Mouse (Mus musculus): Measurements from ENCODE around the gene Lrrc8d. TPM values are rescaled to one million over a fixed set of nuclear protein-coding genes. Genes with fewer than 3 reads are reported as not detected.
"Not testable (repeated sequence)": the region's sequence is repeated elsewhere in the genome, so short reads cannot be mapped to it uniquely, and the experiment has no call there.

Gene Lrrc8d
- polyA plus RNA-seq, 1 experiment from 2014 or later = 14.5 TPM

- no peak for ATAC-seq
- Histone ChIP-seq H3K4me1 (replicated peaks; ENCODE audit: control insufficient read depth, insufficient read depth, low read length) (no peaks in the 10 kb centered on the region), H3K9ac (ENCODE audit: low read depth, low read length) (no peak overlapping the region), H3K36me3 (ENCODE audit: control insufficient read depth, insufficient read depth) (no peaks in the 10 kb centered on the region), H3K27me3 (replicated peaks; ENCODE audit: control insufficient read depth, insufficient read depth, low read length) (no peaks in the 10 kb centered on the region), H3K4me2 (replicated peaks; ENCODE audit: low read depth) (no peak overlapping the region), H3K4me3 (ENCODE audit: low read depth, low read length) (no peak overlapping the region), H3K9me3 (ENCODE audit: control insufficient read depth) (no peaks in the 10 kb centered on the region), H3K27ac (ENCODE audit: low read depth, low read length) (no peak overlapping the region)
- no peak for TF ChIP-seq CTCF (IDR thresholded peaks at IDR 0.05; ENCODE audit: low read depth)
- 92% methylated on average over 9 of the region's 9 CpGs for WGBS
Observed at GRCm38 (mm10) chr5:105853271-105853670, 153.5 kb downstream of the Lrrc8d start.

DNA sequence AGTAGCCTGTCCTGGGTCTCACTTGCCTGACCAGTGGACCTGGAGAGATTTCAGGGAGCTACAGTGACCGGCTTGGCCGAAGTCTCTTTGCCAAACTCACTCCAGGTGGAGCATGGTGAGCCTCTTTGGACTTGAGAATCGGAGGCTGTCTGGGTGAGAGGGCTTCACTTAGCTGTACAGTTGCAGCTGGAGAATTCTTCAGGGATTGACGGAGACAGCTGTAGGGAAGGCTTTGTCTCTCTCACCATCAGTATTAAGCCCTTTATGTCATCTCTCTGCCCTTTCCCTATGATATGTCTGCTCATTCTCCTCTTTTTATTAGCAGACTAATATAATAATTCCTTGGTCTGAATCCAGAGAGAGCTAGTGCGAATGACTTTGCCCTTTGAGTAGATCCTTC, 157.7 kb downstream of the Lrrc8d start:
- no peak overlapping the region for H3K27ac ChIP-seq (ENCODE audit: low read depth, low read length)
- ATAC-seq = no peak
- H3K36me3 ChIP-seq (ENCODE audit: control insufficient read depth, insufficient read depth) = no peaks in the 10 kb centered on the region
- H3K9me3 ChIP-seq (ENCODE audit: control insufficient read depth) = no peaks in the 10 kb centered on the region
- no peak overlapping the region for H3K4me2 ChIP-seq (replicated peaks; ENCODE audit: low read depth)
- no peaks in the 10 kb centered on the region for H3K4me1 ChIP-seq (replicated peaks; ENCODE audit: control insufficient read depth, insufficient read depth, low read length)
- H3K9ac ChIP-seq (ENCODE audit: low read depth, low read length) = no peak overlapping the region
- no peaks in the 10 kb centered on the region for H3K27me3 ChIP-seq (replicated peaks; ENCODE audit: control insufficient read depth, insufficient read depth, low read length)
- no peak overlapping the region for H3K4me3 ChIP-seq (ENCODE audit: low read depth, low read length)
- TF ChIP-seq CTCF (IDR thresholded peaks at IDR 0.05; ENCODE audit: low read depth) = no peak
- 79% methylated on average over 5 of the region's 5 CpGs for WGBS

- H3K4me2 ChIP-seq (replicated peaks; ENCODE audit: low read depth) = no peak overlapping the region
- H3K27me3 ChIP-seq (replicated peaks; ENCODE audit: control insufficient read depth, insufficient read depth, low read length) = no peaks in the 10 kb centered on the region
- no peak for ATAC-seq
- TF ChIP-seq CTCF (IDR thresholded peaks at IDR 0.05; ENCODE audit: low read depth) = no peak
- no peaks in the 10 kb centered on the region for H3K4me1 ChIP-seq (replicated peaks; ENCODE audit: control insufficient read depth, insufficient read depth, low read length)
- H3K9me3 ChIP-seq (ENCODE audit: control insufficient read depth) = no peaks in the 10 kb centered on the region
- no peaks in the 10 kb centered on the region for H3K36me3 ChIP-seq (ENCODE audit: control insufficient read depth, insufficient read depth)
- no peak overlapping the region for H3K4me3 ChIP-seq (ENCODE audit: low read depth, low read length)
- 56% methylated on average over 8 of the region's 8 CpGs for WGBS
- no peak overlapping the region for H3K9ac ChIP-seq (ENCODE audit: low read depth, low read length)
- no peak overlapping the region for H3K27ac ChIP-seq (ENCODE audit: low read depth, low read length)
Observed at GRCm38 (mm10) chr5:105858754-105859694, 159.3 kb downstream of the Lrrc8d start.

GRCm38 (mm10) chr5:105859716-105860460, 160.1 kb downstream of the Lrrc8d start:
- Histone ChIP-seq H3K27me3 (replicated peaks; ENCODE audit: control insufficient read depth, insufficient read depth, low read length) (no peaks in the 10 kb centered on the region), H3K4me3 (ENCODE audit: low read depth, low read length) (no peak overlapping the region), H3K9me3 (ENCODE audit: control insufficient read depth) (no peaks in the 10 kb centered on the region), H3K4me1 (replicated peaks; ENCODE audit: control insufficient read depth, insufficient read depth, low read length) (no peaks in the 10 kb centered on the region), H3K27ac (ENCODE audit: low read depth, low read length) (no peak overlapping the region), H3K4me2 (replicated peaks; ENCODE audit: low read depth) (no peak overlapping the region), H3K36me3 (ENCODE audit: control insufficient read depth, insufficient read depth) (no peaks in the 10 kb centered on the region), H3K9ac (ENCODE audit: low read depth, low read length) (no peak overlapping the region)
- 70% methylated on average over 11 of the region's 11 CpGs for WGBS
- TF ChIP-seq CTCF (IDR thresholded peaks at IDR 0.05; ENCODE audit: low read depth) = no peak
- ATAC-seq = no peak

DNA sequence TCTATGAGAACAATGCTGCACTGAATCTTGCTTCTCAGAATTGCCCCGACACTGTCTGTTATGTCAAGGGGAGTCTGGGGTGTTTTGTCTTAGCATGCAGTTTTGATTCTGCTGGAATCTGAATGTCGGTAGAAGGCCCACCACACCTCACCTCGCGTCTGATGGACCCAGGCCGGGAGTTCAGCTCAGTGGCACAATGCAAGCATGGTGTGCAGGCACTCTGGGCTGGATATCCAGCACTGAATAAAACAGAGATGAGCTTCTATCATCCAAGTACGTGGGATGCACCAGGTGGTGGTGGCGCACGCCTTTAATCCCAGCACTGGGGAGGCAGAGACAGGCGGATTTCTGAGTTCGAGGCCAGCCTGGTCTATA, 160.7 kb downstream of the Lrrc8d start:
- H3K4me3 ChIP-seq (ENCODE audit: low read depth, low read length) = no peak overlapping the region
- H3K4me2 ChIP-seq (replicated peaks; ENCODE audit: low read depth) = no peak overlapping the region
- no peak overlapping the region for H3K9ac ChIP-seq (ENCODE audit: low read depth, low read length)
- H3K9me3 ChIP-seq (ENCODE audit: control insufficient read depth) = no peaks in the 10 kb centered on the region
- ATAC-seq = no peak
- H3K27ac ChIP-seq (ENCODE audit: low read depth, low read length) = no peak overlapping the region
- TF ChIP-seq CTCF (IDR thresholded peaks at IDR 0.05; ENCODE audit: low read depth) = no peak
- no peaks in the 10 kb centered on the region for H3K27me3 ChIP-seq (replicated peaks; ENCODE audit: control insufficient read depth, insufficient read depth, low read length)
- H3K36me3 ChIP-seq (ENCODE audit: control insufficient read depth, insufficient read depth) = no peaks in the 10 kb centered on the region
- WGBS = 90% methylated on average over 10 of the region's 10 CpGs
- no peaks in the 10 kb centered on the region for H3K4me1 ChIP-seq (replicated peaks; ENCODE audit: control insufficient read depth, insufficient read depth, low read length)

DNA sequence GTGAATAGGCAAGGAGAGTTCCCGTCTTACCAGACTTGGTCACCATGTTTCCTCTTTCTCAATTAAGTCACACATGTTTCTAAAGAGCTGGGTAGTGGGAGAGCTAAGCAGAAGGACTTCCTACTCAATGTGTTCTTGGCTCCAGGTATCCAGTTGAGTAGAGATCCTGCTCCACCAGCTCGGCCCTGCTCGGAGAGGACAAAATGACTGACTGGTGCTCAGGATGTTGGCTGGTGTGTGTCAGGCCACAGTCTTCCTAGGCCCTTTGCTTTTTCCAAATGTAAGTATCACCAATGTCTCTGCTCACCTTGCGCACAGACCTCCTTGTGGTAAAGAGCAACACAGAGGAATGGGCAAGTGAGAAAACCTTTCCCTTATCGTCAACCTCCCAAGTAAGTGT, 161.8 kb downstream of the Lrrc8d start:
- no peak overlapping the region for H3K4me2 ChIP-seq (replicated peaks; ENCODE audit: low read depth)
- no peak overlapping the region for H3K9ac ChIP-seq (ENCODE audit: low read depth, low read length)
- H3K36me3 ChIP-seq (ENCODE audit: control insufficient read depth, insufficient read depth) = no peaks in the 10 kb centered on the region
- TF ChIP-seq CTCF (IDR thresholded peaks at IDR 0.05; ENCODE audit: low read depth) = no peak
- no peaks in the 10 kb centered on the region for H3K27me3 ChIP-seq (replicated peaks; ENCODE audit: control insufficient read depth, insufficient read depth, low read length)
- no peak overlapping the region for H3K27ac ChIP-seq (ENCODE audit: low read depth, low read length)
- 92% methylated on average over 5 of the region's 5 CpGs for WGBS
- no peaks in the 10 kb centered on the region for H3K4me1 ChIP-seq (replicated peaks; ENCODE audit: control insufficient read depth, insufficient read depth, low read length)
- no peaks in the 10 kb centered on the region for H3K9me3 ChIP-seq (ENCODE audit: control insufficient read depth)
- ATAC-seq = no peak
- no peak overlapping the region for H3K4me3 ChIP-seq (ENCODE audit: low read depth, low read length)

- H3K4me2 ChIP-seq (replicated peaks; ENCODE audit: low read depth); H3K4me3 ChIP-seq (ENCODE audit: low read depth, low read length); H3K9ac ChIP-seq (ENCODE audit: low read depth, low read length); H3K27ac ChIP-seq (ENCODE audit: low read depth, low read length); H3K36me3 ChIP-seq (ENCODE audit: control insufficient read depth, insufficient read depth); H3K9me3 ChIP-seq (ENCODE audit: control insufficient read depth); ATAC-seq; H3K27me3 ChIP-seq (replicated peaks; ENCODE audit: control insufficient read depth, insufficient read depth, low read length); H3K4me1 ChIP-seq (replicated peaks; ENCODE audit: control insufficient read depth, insufficient read depth, low read length): not testable (repeated sequence)
- 57% methylated on average over 5 of the region's 5 CpGs for WGBS
Observed at GRCm38 (mm10) chr5:105865110-105865628, 165.4 kb downstream of the Lrrc8d start.
